Mouse (Mus musculus) lung, postnatal 0 days (tissue): ENCODE data around the gene Tktl1. TPM values are rescaled to one million over a fixed set of nuclear protein-coding genes. Genes with fewer than 3 reads are reported as not detected.
A peak's percentile ranks its signal among the peaks of the same experiment; 100 is the strongest.

Experiments
- ATAC-seq: fragments of 200-750 bp; cut with Nextera tagmentation; 2 replicates; pipeline ENCODE4 v1.8.0; 2017; ENCODE audit warnings: moderate library complexity
- DNase-seq: peaks from one replicate; pipeline ENCODE4 v3.0.0-alpha.2; 2016; ENCODE audit warnings: low spot score
- H3K27ac ChIP-seq: fragments of 300-500 bp; sonication (generic); 2 replicates; pipeline ENCODE4 v1.5.1; 2014; ENCODE audit warnings: antibody characterized with exemption, mild to moderate bottlenecking, low read length, mixed read lengths
- H3K27me3 ChIP-seq: fragments of 300-500 bp; sonication (generic); replicated peaks from 2 replicates; pipeline ENCODE4 v1.6.1; 2014; ENCODE audit warnings: low read length, mixed read lengths; ENCODE audit not compliant: insufficient read depth
- H3K36me3 ChIP-seq: fragments of 300-500 bp; sonication (generic); 2 replicates; pipeline ENCODE4 v1.6.1; 2014; ENCODE audit warnings: low read length, mixed read lengths; ENCODE audit not compliant: insufficient read depth
- H3K4me1 ChIP-seq: fragments of 300-500 bp; sonication (generic); 2 replicates; pipeline ENCODE4 v1.6.1; 2014; ENCODE audit warnings: antibody characterized with exemption, low read depth, low read length, mixed read lengths; ENCODE audit not compliant: insufficient read depth
- H3K4me2 ChIP-seq: fragments of 300-500 bp; sonication (generic); replicated peaks from 2 replicates; pipeline ENCODE4 v1.6.1; 2014; ENCODE audit warnings: low read depth, mild to moderate bottlenecking, low read length, moderate library complexity, mixed read lengths
- H3K4me3 ChIP-seq: fragments of 300-500 bp; sonication (generic); 2 replicates; pipeline ENCODE4 v1.5.1; 2014; ENCODE audit warnings: low read depth, low read length
- H3K9ac ChIP-seq: fragments of 300-500 bp; sonication (generic); replicated peaks from 2 replicates; pipeline ENCODE4 v1.6.1; 2014; ENCODE audit warnings: low read depth, mild to moderate bottlenecking
- H3K9me3 ChIP-seq: fragments of 300-500 bp; sonication (generic); 2 replicates; pipeline ENCODE4 v1.6.1; 2016; ENCODE audit warnings: low read length, mixed read lengths
- CTCF ChIP-seq: IDR thresholded peaks from 2 replicates; pipeline ENCODE4 v1.5.1; 2016; ENCODE audit warnings: antibody characterized with exemption, mild to moderate bottlenecking
- EP300 ChIP-seq: IDR thresholded peaks from 2 replicates; pipeline ENCODE4 v1.6.1; 2016; ENCODE audit warnings: antibody characterized with exemption, mild to moderate bottlenecking, control low read depth
- WGBS: fragments of 180-500 bp; shearing (Covaris S2); extraction: QIAGEN DNeasy Blood & Tissue Kit; methylation state at CpG from one replicate; pipeline ENCODE4 v1.1.7; 2014; 5-methylcytosine and 5-hydroxymethylcytosine counted together
- polyA plus RNA-seq: library from polyadenylated mRNA; unstranded; fragments of >200 nt; fragmentation: Nextera tagmentation; extraction: Ambion mirVana; gene quantifications from 2 replicates; pipeline ENCODE4 v1.2.1, GENCODE M21; 2015

Gene Tktl1
- polyA plus RNA-seq, 1 experiment from 2014 or later = not detected

DNA sequence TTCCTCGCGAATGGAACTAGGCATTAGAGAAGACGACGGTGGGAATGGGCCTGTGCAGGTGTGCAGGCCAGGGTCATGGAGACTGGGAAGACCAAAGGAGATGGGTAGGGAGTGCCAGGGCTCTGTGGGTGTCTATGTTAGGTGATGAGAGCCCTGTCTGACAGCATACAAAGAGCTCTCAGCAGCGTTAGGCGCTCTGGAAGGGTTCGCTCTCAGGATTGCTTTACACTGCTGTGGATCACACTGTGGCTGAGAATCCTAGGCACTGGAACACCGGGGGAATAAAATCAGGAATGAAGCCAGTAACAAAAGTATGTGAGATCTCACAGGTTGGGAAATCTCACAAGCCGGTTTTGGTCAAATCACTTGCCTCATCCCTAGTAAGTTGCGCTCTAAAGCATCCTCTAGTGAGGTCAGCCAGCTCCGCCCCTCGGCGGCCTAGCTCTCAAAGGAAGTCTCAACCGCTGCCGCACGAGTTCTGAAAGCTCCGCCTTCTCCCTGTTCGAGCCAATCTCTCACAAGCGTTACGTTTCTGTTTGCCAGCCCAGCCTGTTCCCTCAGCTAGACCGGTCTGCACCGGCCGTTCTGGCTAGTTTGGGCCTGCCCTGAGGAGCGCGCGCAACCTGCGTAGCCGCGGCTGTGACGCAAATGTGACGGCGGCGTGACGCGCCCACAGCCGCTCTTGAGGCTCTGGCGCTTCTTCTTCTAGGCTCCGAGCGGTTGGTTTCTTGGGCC, 77.3 kb downstream of the Tktl1 start, which contains the start of gene Emd:
Emd (plus strand) TSS at position 535 of the 735 bp plus-strand sequence.
- no peaks in the 10 kb centered on the region for H3K27me3 ChIP-seq
- peak within 1 kb of the TSS; percentile 52 for H3K4me3 ChIP-seq
- H3K9ac ChIP-seq = peak within 1 kb of the TSS; percentile 56
- no peaks in the 10 kb centered on the region for H3K4me1 ChIP-seq
- TF ChIP-seq EP300 (0 out of 2 replicates have a peak, but pooled peaks have one; percentile 11), CTCF (no peak)
- DNase-seq (peak; percentile 97), ATAC-seq (peak; percentile 97)
- H3K9me3 ChIP-seq = no peaks in the 10 kb centered on the region
- WGBS = 20% methylated on average over 38 of the region's 39 CpGs
- H3K4me2 ChIP-seq = peak within 1 kb of the TSS; percentile 67
- H3K27ac ChIP-seq = peak within 1 kb of the TSS; percentile 91
- no peaks in the 10 kb centered on the region for H3K36me3 ChIP-seq

DNA sequence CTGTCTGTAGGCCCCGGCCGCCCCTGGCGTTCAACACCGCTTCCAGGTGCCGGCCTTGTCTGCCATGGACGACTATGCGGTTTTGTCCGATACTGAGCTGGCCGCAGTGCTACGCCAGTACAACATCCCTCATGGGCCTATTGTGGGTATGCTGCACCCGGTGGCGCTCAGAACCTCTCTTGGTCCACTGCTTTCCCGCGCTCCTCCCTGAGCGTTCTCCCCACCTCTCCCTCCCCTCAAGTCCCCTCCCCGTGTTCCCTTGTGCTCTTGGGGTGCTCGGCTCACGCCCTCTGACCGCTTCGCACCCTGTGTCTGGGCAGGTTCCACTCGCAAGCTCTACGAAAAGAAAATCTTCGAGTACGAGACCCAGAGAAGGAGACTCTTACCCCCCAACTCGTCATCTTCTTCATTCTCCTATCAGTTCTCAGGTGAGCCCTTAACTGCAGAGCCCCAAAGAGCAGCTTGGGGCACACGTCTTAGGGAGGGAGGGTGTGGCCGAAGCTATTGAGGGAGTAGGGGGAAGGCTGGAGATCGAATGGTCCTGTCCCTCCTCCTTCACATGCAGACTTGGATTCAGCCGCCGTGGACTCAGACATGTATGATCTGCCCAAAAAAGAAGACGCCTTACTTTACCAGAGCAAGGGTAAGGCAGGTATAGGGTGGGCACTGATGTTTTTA, 78.0 kb downstream of the Tktl1 start:
- Histone ChIP-seq H3K27me3 (no peaks in the 10 kb centered on the region), H3K4me3 (peak overlapping the region; percentile 52), H3K27ac (peak overlapping the region; percentile 91), H3K36me3 (no peaks in the 10 kb centered on the region), H3K9me3 (no peaks in the 10 kb centered on the region), H3K9ac (peak overlapping the region; percentile 56), H3K4me2 (peak overlapping the region; percentile 67), H3K4me1 (no peaks in the 10 kb centered on the region)
- ATAC-seq (peak; percentile 46), DNase-seq (peak; percentile 41)
- no peak for TF ChIP-seq EP300
- no peak for TF ChIP-seq CTCF
- 19% methylated on average over 26 of the region's 31 CpGs for WGBS

DNA sequence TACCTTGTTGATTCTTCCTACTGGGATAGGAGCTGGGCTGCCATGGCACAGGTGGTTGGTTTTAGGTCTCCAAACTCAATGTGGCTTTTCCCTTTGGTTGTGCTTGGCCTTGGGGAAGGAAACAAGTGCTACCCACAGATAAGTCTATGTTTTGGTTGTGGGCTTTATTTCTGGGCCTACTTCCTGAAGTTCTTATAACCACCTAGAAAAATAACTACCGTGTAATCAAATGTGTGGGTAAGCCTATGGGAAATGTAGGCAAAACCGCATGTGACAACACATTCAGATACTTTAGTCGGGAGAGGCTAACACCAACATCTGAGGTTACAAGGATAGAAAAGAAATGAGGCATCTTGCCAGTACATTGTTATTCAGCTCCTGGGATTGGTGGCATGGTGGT, 80.7 kb downstream of the Tktl1 start:
- no peak overlapping the region for H3K4me3 ChIP-seq
- no peak overlapping the region for H3K27ac ChIP-seq
- TF ChIP-seq EP300 (no peak), CTCF (no peak)
- H3K4me1 ChIP-seq = no peaks in the 10 kb centered on the region
- ATAC-seq (no peak), DNase-seq (no peak)
- no peaks in the 10 kb centered on the region for H3K9me3 ChIP-seq
- WGBS = 90% methylated on average over 3 of the region's 3 CpGs
- no peaks in the 10 kb centered on the region for H3K27me3 ChIP-seq
- H3K36me3 ChIP-seq = no peaks in the 10 kb centered on the region
- no peak overlapping the region for H3K9ac ChIP-seq
- no peak overlapping the region for H3K4me2 ChIP-seq

Other genes with a start within 250 kb of the Tktl1 start
- gene Renbp, start 246.4 kb upstream of the Tktl1 start, polyA plus RNA-seq = 79.4 and 83.5 TPM in 2 replicates
- gene Hcfc1, start 210.9 kb upstream of the Tktl1 start, polyA plus RNA-seq = 19.0 and 22.8 TPM in 2 replicates
- gene Irak1, start 153.3 kb upstream of the Tktl1 start, polyA plus RNA-seq = 39.4 and 39.5 TPM in 2 replicates
- gene Opn1mw, start 49.8 kb upstream of the Tktl1 start, polyA plus RNA-seq = not detected in 2 replicates
- 9.8 and 10.0 TPM in 2 replicates for gene Mecp2, start 41.9 kb upstream of the Tktl1 start, polyA plus RNA-seq
- not detected in 2 replicates for gene Tex28, start 9.4 kb upstream of the Tktl1 start, polyA plus RNA-seq
- 171 and 179 TPM in 2 replicates for gene Flna, start 72.6 kb downstream of the Tktl1 start, polyA plus RNA-seq
- 16.1 and 18.6 TPM in 2 replicates for gene Emd, start 77.4 kb downstream of the Tktl1 start, polyA plus RNA-seq
- 661 and 759 TPM in 2 replicates for gene Rpl10, start 93.6 kb downstream of the Tktl1 start, polyA plus RNA-seq
- gene Taz, start 104.7 kb downstream of the Tktl1 start, polyA plus RNA-seq = 82.7 and 84.9 TPM in 2 replicates
- 27.7 and 33.0 TPM in 2 replicates for gene Dnase1l1, start 105.1 kb downstream of the Tktl1 start, polyA plus RNA-seq
- 129 and 140 TPM in 2 replicates for gene Atp6ap1, start 119.8 kb downstream of the Tktl1 start, polyA plus RNA-seq
- gene Gdi1, start 127.7 kb downstream of the Tktl1 start, polyA plus RNA-seq = 96.7 and 113 TPM in 2 replicates
- gene Fam50a, start 135.8 kb downstream of the Tktl1 start, polyA plus RNA-seq = 47.1 and 49.6 TPM in 2 replicates
- gene Plxna3, start 151.8 kb downstream of the Tktl1 start, polyA plus RNA-seq = 1.6 and 1.7 TPM in 2 replicates
- gene Lage3, start 176.4 kb downstream of the Tktl1 start, polyA plus RNA-seq = 75.0 and 82.6 TPM in 2 replicates
- 53.0 and 56.2 TPM in 2 replicates for gene Ubl4a, start 196.0 kb downstream of the Tktl1 start, polyA plus RNA-seq
- gene Slc10a3, start 196.1 kb downstream of the Tktl1 start, polyA plus RNA-seq = 25.0 and 25.6 TPM in 2 replicates
- gene Fam3a, start 216.0 kb downstream of the Tktl1 start, polyA plus RNA-seq = 36.9 and 42.9 TPM in 2 replicates
- 15.1 and 16.6 TPM in 2 replicates for gene Ikbkg, start 216.0 kb downstream of the Tktl1 start, polyA plus RNA-seq